Mouse (Mus musculus) left cerebral cortex, postnatal 36 days (tissue): ENCODE measurements at regions not wholly inside any gene's neighbourhood (a gene's known extent, or its start where the extent isn't known, plus 50 kb on each side); places are given as distances from the start of the nearest gene placed in this dataset.

ENCODE experiments used
- DNase-seq, 2 experiments: peaks; one replicate each; pipeline ENCODE4 v3.0.0; 2021 to 2022; ENCODE audit warnings: low spot score in 2 of 2, mixed read lengths in 1 of 2
- intact Hi-C: fragments of 180-260 bp; cut with DNase I; formaldehyde crosslinking; loops from one replicate; pipeline ENCODE4 v1.15.1; 2025

DNA sequence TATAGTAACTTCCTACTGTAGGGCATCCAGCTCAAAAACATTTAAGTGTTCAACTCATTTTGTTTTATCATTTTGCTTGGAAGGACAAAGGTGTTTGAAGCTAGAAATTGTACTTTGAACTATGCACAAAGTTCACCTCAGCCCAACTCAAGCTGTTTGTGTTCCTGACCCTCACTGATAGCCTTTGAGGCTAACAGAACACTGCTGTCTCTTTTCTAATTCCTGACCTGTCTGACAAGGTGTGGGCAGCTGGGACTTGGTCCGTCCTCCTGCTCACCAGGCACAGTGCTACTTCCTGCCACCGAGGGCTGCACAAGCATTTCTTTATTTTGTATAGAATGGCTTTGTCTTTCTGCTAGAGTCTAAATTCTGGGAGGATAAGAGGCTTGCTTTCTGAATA, 58.0 kb upstream of the Arhgap5 start:
- intact Hi-C loops = no loop called here
- no peak for DNase-seq

DNA sequence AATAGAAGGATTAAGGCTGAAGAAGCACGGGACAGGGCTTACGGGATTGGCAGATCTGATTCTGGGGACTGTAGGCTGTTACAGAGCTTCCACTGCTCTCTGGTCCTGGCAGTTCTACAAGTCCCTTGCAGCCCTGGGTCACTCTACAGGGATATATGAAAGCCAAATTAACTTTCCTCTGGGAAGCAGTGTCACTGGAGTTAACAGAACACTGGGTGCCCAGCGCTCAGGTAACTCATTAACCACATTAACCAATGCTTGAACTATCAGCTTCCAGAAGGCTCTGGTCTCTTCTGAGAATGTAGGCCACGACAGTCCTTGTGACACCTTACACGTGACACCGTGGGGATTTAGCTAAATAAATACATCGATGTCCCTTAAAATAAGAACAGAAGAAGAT, 57.3 kb upstream of the Arhgap5 start:
- no peak for DNase-seq
- intact Hi-C loops = no loop called here

DNA sequence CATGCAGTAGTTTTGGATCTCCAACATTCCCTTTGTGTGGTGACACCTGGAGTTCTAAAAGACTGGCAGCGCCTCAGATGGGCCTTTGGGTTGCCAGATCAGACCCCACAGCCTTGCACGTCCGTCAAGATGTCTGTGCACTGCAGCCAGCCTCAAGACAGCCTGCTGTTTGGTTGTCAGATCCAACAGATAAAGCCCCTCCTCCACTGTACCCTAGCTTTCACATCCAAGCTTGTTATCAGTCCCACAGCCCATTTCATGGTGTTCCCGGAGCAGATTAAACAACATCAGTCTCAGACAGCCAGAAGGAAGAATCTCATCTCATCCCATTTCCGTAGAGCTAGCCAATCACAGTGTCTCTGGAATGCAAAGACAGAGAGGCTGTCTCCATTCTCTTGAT, 56.3 kb upstream of the Arhgap5 start:
- DNase-seq = no peak
- intact Hi-C loops = no loop called here

DNA sequence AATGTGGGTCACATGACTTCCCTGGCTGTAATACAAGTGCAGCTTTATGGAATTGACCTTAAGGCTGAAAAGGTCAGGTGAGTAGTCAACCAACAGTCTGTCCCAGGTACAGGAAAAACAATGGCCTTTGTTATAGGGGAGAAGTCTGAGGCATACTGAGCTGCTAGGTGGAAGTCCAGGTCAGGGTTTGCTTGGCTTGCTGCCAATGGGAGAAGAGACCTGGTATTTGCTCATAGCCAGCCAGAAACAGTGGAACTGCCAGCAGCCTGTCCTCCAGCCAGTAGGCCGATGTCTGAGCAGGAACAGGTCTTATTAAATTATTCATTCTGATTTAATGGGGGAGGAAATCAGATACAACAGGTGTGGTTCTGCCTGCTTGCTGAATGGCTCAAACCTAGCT, 55.6 kb upstream of the Arhgap5 start:
- DNase-seq = no peak
- intact Hi-C loops = no loop called here

DNA sequence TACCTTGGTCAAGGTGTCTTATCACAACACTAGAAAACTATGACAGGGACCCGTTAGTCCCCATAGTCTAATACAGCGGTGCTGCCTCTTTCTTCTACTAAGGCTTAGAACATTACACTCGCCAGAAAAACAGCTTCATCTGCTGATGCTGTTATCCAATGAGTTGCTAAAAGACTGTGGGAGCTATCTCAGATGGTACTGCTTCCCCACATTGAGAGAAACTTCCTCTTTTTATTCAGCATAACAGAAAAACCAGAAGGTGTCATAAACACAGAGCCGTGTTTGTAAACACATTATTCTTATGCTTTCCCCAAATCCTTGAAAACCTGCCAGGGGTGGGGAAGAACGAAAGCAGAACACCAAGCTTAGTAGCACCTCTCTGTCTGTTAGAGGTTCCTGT, 49.9 kb upstream of the Arhgap5 start:
- intact Hi-C loops = no loop called here
- DNase-seq = no peak
